Mouse (Mus musculus) left cerebral cortex, postnatal 4 days (tissue): ENCODE measurements around the gene Kif26a. TPM values are rescaled to one million over a fixed set of nuclear protein-coding genes. Genes with fewer than 3 reads are reported as not detected.
A peak's percentile ranks its signal among the peaks of the same experiment; 100 is the strongest.

Source experiments
- DNase-seq: peaks from one replicate; pipeline ENCODE4 v3.0.0-alpha.2; 2022
- intact Hi-C: fragments of 180-260 bp; cut with DNase I; formaldehyde crosslinking; loops from one replicate; pipeline ENCODE4 v1.15.1; 2025
- total RNA-seq, 2 experiments: library from RNA; stranded (reverse); gene quantifications; 2 replicates each; pipeline ENCODE4 v1.2.3; 2021

Kif26a gene
- total RNA-seq, 2 experiments from 2014 or later = 23.0 to 24.6 TPM

DNA sequence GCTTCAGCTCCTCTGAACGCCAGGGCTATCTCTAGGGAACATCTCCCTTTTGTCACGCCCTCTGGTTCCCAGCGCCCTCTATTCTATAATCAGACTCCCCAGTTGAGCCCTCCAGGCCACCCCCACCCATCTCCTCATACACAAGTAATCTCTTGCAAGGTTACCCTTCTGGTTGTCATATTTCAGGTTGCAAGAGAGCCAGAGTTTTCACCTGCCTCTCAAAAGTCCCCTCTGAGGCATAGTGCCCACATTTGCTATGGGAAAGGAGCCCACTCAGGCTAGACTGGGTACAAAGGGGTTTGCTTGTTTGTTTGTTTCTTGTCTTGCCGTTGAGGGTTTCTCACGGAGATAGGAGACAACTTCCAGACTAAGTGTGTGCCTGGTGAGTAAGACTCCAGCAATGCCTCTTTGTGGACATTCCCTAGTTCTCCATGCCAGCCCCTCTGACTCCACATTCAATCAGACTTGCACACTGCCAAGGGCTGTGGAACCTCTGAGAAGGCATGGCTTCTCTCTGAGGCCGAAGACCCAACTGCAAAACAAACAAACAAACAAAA lies 16.6 kb upstream of the Kif26a start:
- intact Hi-C loops = no loop called here
- no peak for DNase-seq

- intact Hi-C loops = no loop called here
- no peak for DNase-seq
Measured at GRCm38 (mm10) chr12:112130161-112130860, 15.7 kb upstream of the Kif26a start.

GRCm38 (mm10) chr12:112130957-112131356 lies 15.1 kb upstream of the Kif26a start:
- intact Hi-C loops = no loop called here
- DNase-seq = no peak

DNA sequence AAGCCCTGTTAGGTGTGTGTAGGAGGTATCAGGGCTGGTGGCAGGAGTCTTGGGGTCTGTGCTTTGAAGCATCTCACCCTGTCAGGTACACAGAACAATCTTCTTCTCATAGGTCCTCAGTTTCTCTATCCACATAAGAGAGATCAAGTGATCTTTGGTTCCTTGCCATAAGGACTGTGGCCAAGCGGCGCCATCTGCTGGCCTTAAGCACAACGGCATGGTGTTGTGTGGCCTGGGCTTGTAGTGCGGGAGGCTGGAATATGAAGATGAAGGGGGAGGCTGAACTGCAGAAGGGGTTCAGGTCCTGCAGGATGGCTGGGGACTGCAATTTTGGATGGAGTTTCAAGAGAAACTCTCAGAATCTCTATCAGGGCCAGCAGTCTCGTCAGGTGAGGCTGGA lies 5.8 kb upstream of the Kif26a start:
- DNase-seq = peak; percentile 47
- intact Hi-C loops = loop anchor here (10.0 kb wide), 1 partner anchor 195 kb away; no protein-coding TSS in a partner anchor

GRCm38 (mm10) chr12:112140745-112141144 lies 5.3 kb upstream of the Kif26a start:
- no peak for DNase-seq
- intact Hi-C loops = loop anchor here (10.0 kb wide), 1 partner anchor 194 kb away; no protein-coding TSS in a partner anchor

GRCm38 (mm10) chr12:112141300-112141699 lies 4.7 kb upstream of the Kif26a start:
- DNase-seq = no peak
- intact Hi-C loops = loop anchor here (10.0 kb wide), 1 partner anchor 194 kb away; no protein-coding TSS in a partner anchor

- intact Hi-C loops = loop anchor here (10.0 kb wide), 1 partner anchor 192 kb away; no protein-coding TSS in a partner anchor
- peak; percentile 53 for DNase-seq
Measured at GRCm38 (mm10) chr12:112143116-112143832, 2.7 kb upstream of the Kif26a start.

DNA sequence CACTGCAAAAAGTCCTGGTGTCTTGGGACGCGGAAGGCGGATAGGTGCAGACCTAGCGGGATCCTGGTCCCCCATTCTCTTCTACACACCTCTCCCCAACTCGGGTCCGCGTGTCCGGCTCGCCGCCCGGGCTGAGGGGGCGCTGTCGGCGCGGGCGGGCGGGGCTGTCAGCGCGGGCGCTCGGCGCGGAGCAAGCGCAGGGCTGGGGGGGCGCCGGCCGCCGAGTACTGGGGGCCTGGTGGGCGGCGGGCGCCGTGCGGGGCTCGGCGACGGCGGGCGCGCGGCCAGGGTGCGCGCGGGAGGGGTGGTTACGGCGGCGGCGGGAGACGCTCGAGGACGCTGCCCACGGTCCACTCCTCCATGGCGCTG lies 2.2 kb upstream of the Kif26a start:
- DNase-seq = no peak

GRCm38 (mm10) chr12:112144377-112145115 lies 1.5 kb upstream of the Kif26a start:
- intact Hi-C loops = loop anchor here (1.0 to 10.0 kb wide), 3 partner anchors 190 to 398 kb away; no protein-coding TSS in a partner anchor
- no peak for DNase-seq

More for the DNA sequence above, 2.2 kb upstream of the Kif26a start:
- intact Hi-C loops = loop anchor here (10.0 kb wide), 1 partner anchor 191 kb away; no protein-coding TSS in a partner anchor

DNA sequence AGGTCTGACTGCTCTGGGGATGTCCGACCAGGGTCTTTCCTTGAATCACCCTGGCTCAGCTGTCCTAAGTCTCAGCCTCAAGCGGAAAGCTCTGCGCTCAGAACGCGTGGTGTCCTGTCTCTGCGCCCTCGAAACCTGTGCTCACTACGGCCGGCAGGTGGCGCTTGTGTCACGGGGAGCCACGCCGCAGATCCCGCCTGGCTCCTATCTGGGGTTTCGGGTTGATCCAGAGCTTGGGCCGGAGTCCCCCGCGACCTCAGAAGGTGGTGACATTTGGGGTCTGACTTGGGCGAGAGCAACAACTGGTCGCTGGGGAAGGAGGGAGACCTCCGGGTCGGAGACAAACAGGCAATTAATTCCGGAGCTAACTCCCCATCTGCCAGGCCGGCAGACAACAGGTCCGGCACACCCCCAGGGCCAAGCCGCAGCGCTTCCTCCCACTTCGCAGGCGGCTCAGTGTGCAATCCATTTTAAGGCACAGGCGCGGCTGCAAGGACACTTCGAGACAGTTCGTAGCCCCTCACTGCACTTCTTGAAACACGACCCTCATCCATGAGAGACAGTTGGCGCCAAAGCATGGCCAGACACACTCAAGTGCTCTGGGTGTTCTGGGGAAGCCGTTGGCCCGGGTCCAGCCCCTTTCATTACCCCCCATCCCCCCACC lies 665 bp upstream of the Kif26a start:
- intact Hi-C loops = loop anchor here (1.0 to 10.0 kb wide), 3 partner anchors 189 to 397 kb away; no protein-coding TSS in a partner anchor
- DNase-seq = peak; percentile 85

GRCm38 (mm10) chr12:112147365-112147764 lies 1.4 kb downstream of the Kif26a start:
- intact Hi-C loops = loop anchor here (5.0 to 10.0 kb wide), 2 partner anchors 187 to 395 kb away; no protein-coding TSS in a partner anchor
- DNase-seq = no peak

DNA sequence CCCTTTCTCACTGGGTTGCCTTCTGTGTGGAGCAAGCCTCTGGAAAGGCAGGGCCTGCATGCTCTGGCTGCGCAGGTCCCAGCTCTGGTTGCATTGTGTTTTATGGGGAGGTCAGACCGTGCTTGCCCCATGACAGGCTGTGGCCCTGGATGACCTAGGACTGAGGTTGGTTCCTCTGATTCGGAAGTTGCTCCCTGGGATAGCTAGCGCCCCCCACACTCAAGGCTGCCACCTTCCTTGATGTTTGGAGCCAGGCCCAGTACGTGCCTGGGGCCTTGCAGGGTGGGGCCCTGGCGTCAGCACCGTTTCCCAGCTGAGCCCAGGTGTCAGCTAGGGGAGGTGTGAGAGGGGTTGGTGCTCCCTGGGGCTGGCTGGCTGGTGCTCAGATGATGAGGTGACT lies 4.0 kb downstream of the Kif26a start:
- intact Hi-C loops = no loop called here
- no peak for DNase-seq

GRCm38 (mm10) chr12:112151244-112151979 lies 5.4 kb downstream of the Kif26a start:
- intact Hi-C loops = no loop called here
- DNase-seq = no peak

GRCm38 (mm10) chr12:112151980-112152362 lies 6.0 kb downstream of the Kif26a start:
- intact Hi-C loops = no loop called here

DNA sequence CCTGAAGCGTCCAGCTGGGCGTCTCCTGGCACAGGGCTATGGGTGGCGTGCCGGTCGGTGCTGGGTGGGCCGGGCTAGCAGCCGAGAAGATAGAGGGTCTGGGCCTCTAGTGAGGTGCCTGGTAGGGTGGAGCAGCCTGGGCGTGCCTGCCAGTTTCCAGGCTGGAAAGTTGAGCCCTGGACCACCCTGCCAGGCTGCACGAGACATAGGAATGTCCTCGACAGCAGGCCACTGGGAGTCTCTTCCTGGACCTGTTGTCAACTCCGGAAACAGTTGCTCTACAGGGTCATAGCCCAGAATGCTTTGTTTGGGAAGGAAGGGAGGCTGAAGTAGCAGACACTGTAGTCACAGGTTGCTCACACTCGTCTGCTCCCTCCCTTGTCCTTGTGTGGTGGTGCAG lies 7.6 kb downstream of the Kif26a start:
- no peak for DNase-seq
- intact Hi-C loops = no loop called here

More at GRCm38 (mm10) chr12:112151980-112152362, 6.0 kb downstream of the Kif26a start:
- no peak for DNase-seq

GRCm38 (mm10) chr12:112154476-112154875 lies 8.5 kb downstream of the Kif26a start:
- intact Hi-C loops = no loop called here
- no peak for DNase-seq

GRCm38 (mm10) chr12:112155218-112156051 lies 9.4 kb downstream of the Kif26a start:
- peak; percentile 46 for DNase-seq
- intact Hi-C loops = no loop called here

DNA sequence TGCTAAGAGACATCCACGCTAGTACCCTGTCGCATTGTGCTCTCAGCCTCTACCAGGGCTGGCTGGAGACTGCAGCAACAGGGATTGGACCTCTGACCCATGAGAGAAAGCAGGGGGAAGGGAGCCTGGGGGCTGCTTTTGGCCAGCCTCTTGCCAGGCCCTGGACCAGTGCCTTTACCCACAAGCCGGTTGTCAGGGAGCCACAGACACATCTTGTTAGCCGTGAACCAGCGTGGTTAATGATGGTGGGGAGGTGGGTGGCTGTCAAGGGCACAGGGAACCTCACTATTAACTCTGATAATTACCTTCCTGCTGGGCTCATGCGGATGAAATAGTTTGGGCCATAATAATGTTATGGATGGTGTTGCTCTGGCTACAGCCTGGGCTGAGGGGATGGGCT lies 10.8 kb downstream of the Kif26a start:
- no peak for DNase-seq

More for the DNA sequence above, 10.8 kb downstream of the Kif26a start:
- intact Hi-C loops = no loop called here
